Mouse (Mus musculus): ENCODE data around the gene Scly.

DNA sequence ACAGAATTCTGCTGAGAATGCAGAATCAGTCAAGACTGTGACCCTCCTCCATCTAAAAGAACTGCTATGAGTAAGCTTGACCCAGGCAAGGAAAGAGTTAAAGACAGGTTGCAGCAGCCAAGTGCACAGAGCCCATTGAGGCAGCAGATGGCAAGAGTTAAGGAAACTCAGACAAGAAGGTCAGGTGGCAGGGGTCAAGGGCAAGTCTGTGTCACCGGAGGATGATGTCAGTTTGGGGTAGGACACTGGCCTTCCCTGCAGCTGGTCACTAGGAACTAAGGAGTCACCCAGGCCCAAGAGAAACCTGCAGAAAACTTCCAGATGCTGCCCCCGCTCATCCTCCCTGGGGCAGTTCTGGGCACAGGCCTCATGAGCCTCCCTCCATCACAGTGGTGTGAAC, 26.5 kb downstream of the Scly start:
- TF ChIP-seq HCFC1 (IDR thresholded peaks at IDR 0.05; ENCODE audit: borderline replicate concordance, insufficient read depth, low read length) (no peak), ZC3H11A (IDR thresholded peaks at IDR 0.05; ENCODE audit: borderline replicate concordance, low read depth, low read length) (no peak), MAFK (IDR thresholded peaks at IDR 0.05; ENCODE audit: insufficient read depth, low read depth, low read length) (no peak)
